Comparison of ENCODE assay signal across 29 mouse cellular contexts in genomic region chr4:134391636-134392035, GRCm38 (mm10). TPM values are rescaled to one million over a fixed set of nuclear protein-coding genes. Genes with fewer than 3 reads are reported as not detected.
"Had no signal": no experiment of that assay in that cellular context is flagged by ENCODE, and none has a peak within 500 bp of the region (broad histone marks: within the 10 kb centered on the region; RNA-seq: fewer than 3 reads in every experiment).

No protein-coding gene starts in this region.

- DNase-seq: cerebellum, adult 9-11 months; cerebellum, postnatal 10 days; cerebellum, postnatal 14 days; cerebellum, postnatal 25 days; cerebellum, postnatal 36 days; forebrain, postnatal 0 days; gastrocnemius, adult 2 months; gastrocnemius, postnatal 10 days; gastrocnemius, postnatal 14 days; gastrocnemius, postnatal 25 days; gastrocnemius, postnatal 36 days; heart, adult 11 months; heart, adult 18-20 months; heart, adult 2 months had no signal

- H3K9me3 ChIP-seq: embryonic facial prominence, embryonic 12.5 days; embryonic facial prominence, embryonic 13.5 days; embryonic facial prominence, embryonic 15.5 days; forebrain, embryonic 13.5 days; forebrain, embryonic 15.5 days; heart, embryonic 10.5 days had no signal

- H3K9ac ChIP-seq: embryonic facial prominence, embryonic 12.5 days; embryonic facial prominence, embryonic 13.5 days; embryonic facial prominence, embryonic 15.5 days; forebrain, embryonic 12.5 days; forebrain, embryonic 13.5 days; forebrain, embryonic 15.5 days; forebrain, postnatal 0 days had no signal

- H3K4me3 ChIP-seq: embryonic facial prominence, embryonic 10.5 days; embryonic facial prominence, embryonic 12.5 days; embryonic facial prominence, embryonic 13.5 days; embryonic facial prominence, embryonic 15.5 days; erythroblast, embryonic 14.5 days; forebrain, embryonic 10.5 days; forebrain, embryonic 12.5 days; forebrain, embryonic 13.5 days; forebrain, embryonic 15.5 days; gastrocnemius, adult 2 months; heart, adult 2 months had no signal

- ATAC-seq: forebrain, embryonic 13.5 days; forebrain, embryonic 14.5 days; forebrain, embryonic 15.5 days; forebrain, embryonic 16.5 days; forebrain, postnatal 0 days had no signal

- H3K27ac ChIP-seq: embryonic facial prominence, embryonic 10.5 days; embryonic facial prominence, embryonic 12.5 days; embryonic facial prominence, embryonic 13.5 days; embryonic facial prominence, embryonic 15.5 days; forebrain, embryonic 12.5 days; forebrain, embryonic 13.5 days; forebrain, embryonic 15.5 days; gastrocnemius, adult 2 months; heart, adult 2 months; heart, embryonic 10.5 days had no signal

- H3K4me2 ChIP-seq: embryonic facial prominence, embryonic 13.5 days; embryonic facial prominence, embryonic 15.5 days; forebrain, embryonic 12.5 days; forebrain, embryonic 13.5 days; forebrain, embryonic 15.5 days had no signal

- H3K27me3 ChIP-seq: embryonic facial prominence, embryonic 12.5 days; embryonic facial prominence, embryonic 13.5 days; embryonic facial prominence, embryonic 15.5 days; forebrain, embryonic 12.5 days; forebrain, embryonic 13.5 days; forebrain, embryonic 15.5 days had no signal

- H3K36me3 ChIP-seq: embryonic facial prominence, embryonic 10.5 days; embryonic facial prominence, embryonic 12.5 days; embryonic facial prominence, embryonic 13.5 days; embryonic facial prominence, embryonic 15.5 days; forebrain, embryonic 10.5 days; forebrain, embryonic 12.5 days; forebrain, embryonic 15.5 days; heart, embryonic 10.5 days had no signal

RNA-seq across cellular contexts. Expression of gene Pafah2, which starts 4.5 kb away (rescaled TPM):
- polyA plus RNA-seq: erythroblast, embryonic 14.5 days had no signal

RNA-seq across cellular contexts. Expression of gene Extl1, which starts 8.0 kb away (rescaled TPM):
- total RNA-seq: common myeloid progenitor, adult 5-6 weeks; granulocyte monocyte progenitor cell, adult 5-6 weeks had no signal
- polyA plus RNA-seq: erythroblast, embryonic 14.5 days had no signal

RNA-seq across cellular contexts. Expression of gene Slc30a2, which starts 48.7 kb away (rescaled TPM):
- total RNA-seq: common myeloid progenitor, adult 5-6 weeks; forebrain, postnatal 0 days; granulocyte monocyte progenitor cell, adult 5-6 weeks had no signal
- polyA plus RNA-seq: erythroblast, embryonic 14.5 days; forebrain, embryonic 10.5 days; forebrain, embryonic 11.5 days; forebrain, embryonic 12.5 days; forebrain, embryonic 13.5 days had no signal
